Mouse (Mus musculus): ENCODE measurements around the gene Gm21887. TPM values are rescaled to one million over a fixed set of nuclear protein-coding genes. Genes with fewer than 3 reads are reported as not detected.
"Not testable (repeated sequence)": the region's sequence is repeated elsewhere in the genome, so short reads cannot be mapped to it uniquely, and the experiment has no call there.

The Gm21887 gene
- polyA plus RNA-seq, 1 experiment from 2014 or later, result 276 TPM

DNA sequence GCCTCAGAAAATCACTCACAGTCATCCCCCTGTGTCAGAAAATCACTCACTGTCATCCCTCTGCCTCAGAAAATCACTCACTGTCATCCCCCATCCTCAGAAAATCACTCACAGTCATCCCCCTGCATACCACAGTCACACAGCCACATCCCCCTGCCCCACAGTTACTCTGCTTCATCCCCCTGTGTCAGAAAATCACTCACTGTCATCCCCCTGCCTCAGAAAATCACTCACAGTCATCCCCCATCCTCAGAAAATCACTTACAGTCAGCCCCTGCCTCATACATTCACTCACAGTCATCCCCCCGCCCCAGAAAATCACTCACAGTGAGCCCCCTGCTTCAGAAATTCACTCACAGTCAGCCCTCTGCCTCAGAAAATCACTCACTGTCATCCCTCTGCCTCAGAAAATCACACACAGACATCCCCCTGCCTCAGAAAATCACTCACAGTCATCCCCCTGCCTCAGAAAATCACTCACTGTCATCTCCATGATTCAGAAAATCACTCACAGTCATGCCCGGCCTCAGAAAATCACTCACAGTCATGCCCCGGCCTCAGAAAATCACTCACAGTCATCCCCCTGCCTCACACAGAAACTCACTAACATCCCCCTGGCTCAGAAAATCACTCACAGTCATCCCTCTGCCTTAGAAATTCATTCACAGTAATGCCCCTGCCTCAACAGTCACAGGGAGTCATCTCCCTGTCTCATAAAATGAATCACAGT lies 9.4 kb upstream of the Gm21887 start:
- H3K27me3 ChIP-seq; H3K4me1 ChIP-seq (replicated peaks): not testable (repeated sequence)
- WGBS, result 0% methylated on average over 2 of the region's 3 CpGs

DNA sequence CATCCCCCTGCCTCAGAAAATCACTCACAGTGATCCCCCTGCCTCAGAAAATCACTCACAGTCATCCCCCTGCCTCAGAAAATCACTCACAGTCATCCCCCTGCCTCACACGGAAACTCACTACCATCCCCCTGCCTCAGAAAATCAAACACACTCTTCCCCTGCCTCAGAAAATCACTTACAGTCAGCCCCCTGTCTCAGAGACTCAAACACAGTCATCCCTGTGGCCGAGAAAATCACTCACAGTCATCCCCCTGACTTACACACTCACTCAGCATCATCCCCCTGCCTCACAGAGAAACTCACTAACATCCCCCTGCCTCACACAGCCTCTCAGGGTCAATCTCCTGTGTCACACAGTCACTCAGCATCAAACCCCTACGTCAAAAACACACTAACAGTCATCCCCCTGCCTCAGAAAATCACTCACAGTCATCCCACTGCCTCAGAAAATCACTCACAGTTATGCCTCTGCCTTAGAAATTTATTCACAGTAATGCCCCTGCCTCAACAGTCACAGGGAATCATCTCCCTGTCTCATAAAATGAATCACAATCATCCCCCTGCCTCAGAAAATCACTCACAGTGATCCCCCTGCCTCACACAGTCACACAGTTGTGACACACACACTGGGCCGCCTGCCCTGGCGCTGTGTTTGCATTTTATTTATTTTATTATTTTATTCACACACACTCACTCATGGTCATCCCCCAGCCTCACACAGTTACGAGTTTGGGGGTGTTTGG lies 8.6 kb upstream of the Gm21887 start:
- H3K27ac ChIP-seq; ATAC-seq (ENCODE audit: insufficient number of reproducible peaks, insufficient read depth, low FRiP score, low TSS enrichment, low read depth): not testable (repeated sequence)
- WGBS, result 39% methylated on average over 6 of the region's 6 CpGs

More for the DNA sequence above, 9.4 kb upstream of the Gm21887 start:
- not testable (repeated sequence) for H3K27ac ChIP-seq; H3K36me3 ChIP-seq; H3K9ac ChIP-seq (replicated peaks); H3K4me2 ChIP-seq; ATAC-seq (ENCODE audit: insufficient number of reproducible peaks, insufficient read depth, low FRiP score, low TSS enrichment, low read depth); H3K4me3 ChIP-seq (replicated peaks)
- H3K9me3 ChIP-seq, result peaks cover 14% of the 10 kb centered on the region

DNA sequence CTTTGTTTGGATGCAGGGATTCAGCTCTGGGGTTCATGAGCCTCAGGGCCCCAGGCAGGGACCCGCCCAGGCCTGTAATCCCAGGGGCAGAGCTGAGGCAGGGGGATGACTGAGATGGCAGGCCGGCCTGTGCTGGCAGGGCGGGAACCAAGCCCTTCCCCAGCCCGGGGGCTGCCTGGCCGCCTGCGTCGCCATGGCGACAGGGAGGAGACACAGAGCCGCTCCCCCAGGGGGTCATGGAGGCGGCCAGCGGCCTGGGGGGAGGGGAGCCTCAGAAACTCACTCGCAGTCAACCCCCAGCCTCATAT lies 8.1 kb upstream of the Gm21887 start:
- not testable (repeated sequence) for H3K36me3 ChIP-seq; ATAC-seq (ENCODE audit: insufficient number of reproducible peaks, insufficient read depth, low FRiP score, low TSS enrichment, low read depth); H3K27me3 ChIP-seq; H3K4me1 ChIP-seq (replicated peaks); H3K9ac ChIP-seq (replicated peaks); H3K27ac ChIP-seq; H3K4me3 ChIP-seq (replicated peaks); H3K4me2 ChIP-seq
- WGBS, result 53% methylated on average over 5 of the region's 12 CpGs
- H3K9me3 ChIP-seq, result peaks cover 14% of the 10 kb centered on the region

More for the DNA sequence above, 8.6 kb upstream of the Gm21887 start:
- not testable (repeated sequence) for H3K36me3 ChIP-seq; H3K27me3 ChIP-seq; H3K4me1 ChIP-seq (replicated peaks); H3K4me2 ChIP-seq; H3K4me3 ChIP-seq (replicated peaks); H3K9ac ChIP-seq (replicated peaks)
- H3K9me3 ChIP-seq, result peaks cover 14% of the 10 kb centered on the region

DNA sequence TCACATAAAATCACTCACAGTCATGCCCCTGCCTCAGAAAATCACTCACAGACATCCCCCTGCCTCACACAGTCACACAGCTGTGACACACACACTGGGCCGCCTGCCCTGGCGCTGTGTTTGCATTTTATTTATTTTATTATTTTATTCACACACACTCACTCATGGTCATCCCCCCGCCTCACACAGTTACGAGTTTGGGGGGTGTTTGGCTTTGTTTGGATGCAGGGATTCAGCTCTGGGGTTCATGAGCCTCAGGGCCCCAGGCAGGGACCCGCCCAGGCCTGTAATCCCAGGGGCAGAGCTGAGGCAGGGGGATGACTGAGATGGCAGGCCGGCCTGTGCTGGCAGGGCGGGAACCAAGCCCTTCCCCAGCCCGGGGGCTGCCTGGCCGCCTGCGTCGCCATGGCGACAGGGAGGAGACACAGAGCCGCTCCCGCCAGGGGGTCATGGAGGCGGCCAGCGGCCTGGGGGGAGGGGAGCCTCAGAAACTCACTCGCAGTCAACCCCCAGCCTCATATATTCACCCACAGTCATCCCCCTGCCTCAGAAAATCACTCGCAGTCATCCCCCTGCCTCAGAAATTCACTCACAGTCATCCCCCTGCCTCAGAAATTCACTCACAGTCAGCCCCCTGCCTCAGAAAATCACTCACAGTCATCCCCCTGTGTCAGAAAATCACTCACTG lies 6.8 kb upstream of the Gm21887 start:
- H3K27ac ChIP-seq; H3K36me3 ChIP-seq; H3K27me3 ChIP-seq; H3K9ac ChIP-seq (replicated peaks); ATAC-seq (ENCODE audit: insufficient number of reproducible peaks, insufficient read depth, low FRiP score, low TSS enrichment, low read depth); H3K4me1 ChIP-seq (replicated peaks); H3K4me3 ChIP-seq (replicated peaks); H3K4me2 ChIP-seq: not testable (repeated sequence)
- peaks cover 24% of the 10 kb centered on the region for H3K9me3 ChIP-seq
- WGBS, result 52% methylated on average over 12 of the region's 18 CpGs

DNA sequence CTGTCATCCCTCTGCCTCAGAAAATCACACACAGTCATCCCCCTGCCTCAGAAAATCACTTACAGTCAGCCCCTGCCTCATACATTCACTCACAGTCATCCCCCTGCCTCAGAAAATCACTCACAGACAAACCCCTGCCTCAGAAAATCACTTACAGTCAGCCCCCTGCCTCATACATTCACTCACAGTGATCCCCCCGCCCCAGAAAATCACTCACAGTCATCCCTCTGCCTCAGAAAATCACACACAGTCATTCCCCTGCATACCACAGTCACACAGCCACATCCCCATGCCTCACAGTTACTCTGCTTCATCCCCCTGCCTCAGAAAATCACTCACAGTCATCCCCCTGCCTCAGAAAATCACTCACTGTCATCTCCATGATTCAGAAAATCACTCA lies 5.9 kb upstream of the Gm21887 start:
- not testable (repeated sequence) for H3K4me1 ChIP-seq (replicated peaks); H3K4me3 ChIP-seq (replicated peaks); H3K27me3 ChIP-seq; H3K4me2 ChIP-seq; ATAC-seq (ENCODE audit: insufficient number of reproducible peaks, insufficient read depth, low FRiP score, low TSS enrichment, low read depth); H3K9ac ChIP-seq (replicated peaks); H3K27ac ChIP-seq; H3K36me3 ChIP-seq
- peaks cover 33% of the 10 kb centered on the region for H3K9me3 ChIP-seq
- WGBS, result 38% methylated on average over 1 of the region's 1 CpGs

DNA sequence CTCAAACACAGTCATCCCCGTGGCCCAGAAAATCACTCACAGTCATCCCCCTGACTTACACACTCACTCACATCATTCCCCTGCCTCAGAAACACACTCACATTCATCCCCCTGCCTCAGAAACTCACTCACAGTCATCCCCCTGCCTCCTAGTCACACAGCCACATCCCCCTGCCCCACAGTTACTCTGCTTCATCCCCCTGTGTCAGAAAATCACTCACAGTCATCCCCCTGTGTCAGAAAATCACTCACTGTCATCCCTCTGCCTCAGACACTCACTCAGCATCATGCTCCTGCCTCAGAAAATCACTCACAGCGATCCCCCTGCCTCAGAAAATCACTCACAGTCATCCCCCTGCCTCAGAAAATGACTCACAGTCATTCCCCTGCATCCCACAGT lies 5.2 kb upstream of the Gm21887 start:
- H3K4me1 ChIP-seq (replicated peaks); H3K27me3 ChIP-seq; H3K4me3 ChIP-seq (replicated peaks); H3K27ac ChIP-seq; H3K36me3 ChIP-seq; H3K4me2 ChIP-seq; ATAC-seq (ENCODE audit: insufficient number of reproducible peaks, insufficient read depth, low FRiP score, low TSS enrichment, low read depth); H3K9ac ChIP-seq (replicated peaks): not testable (repeated sequence)
- 49% methylated on average over 2 of the region's 2 CpGs for WGBS
- H3K9me3 ChIP-seq, result peaks cover 36% of the 10 kb centered on the region

DNA sequence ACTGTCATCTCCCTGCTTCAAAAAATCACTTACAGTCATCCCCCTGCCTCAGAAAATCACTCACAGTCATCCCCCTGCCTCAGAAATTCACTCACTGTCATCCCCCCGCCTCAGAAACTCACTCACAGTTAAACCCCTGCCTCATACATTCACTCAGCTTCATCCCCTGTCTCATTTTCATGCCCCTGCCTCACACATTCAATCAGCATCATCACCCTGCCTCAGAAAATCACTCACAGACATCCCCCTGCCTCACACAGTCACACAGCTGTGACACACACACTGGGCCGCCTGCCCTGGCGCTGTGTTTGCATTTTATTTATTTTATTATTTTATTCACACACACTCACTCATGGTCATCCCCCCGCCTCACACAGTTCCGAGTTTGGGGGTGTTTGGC lies 4.7 kb upstream of the Gm21887 start:
- H3K27me3 ChIP-seq; H3K36me3 ChIP-seq; H3K9ac ChIP-seq (replicated peaks); ATAC-seq (ENCODE audit: insufficient number of reproducible peaks, insufficient read depth, low FRiP score, low TSS enrichment, low read depth); H3K27ac ChIP-seq; H3K4me3 ChIP-seq (replicated peaks); H3K4me2 ChIP-seq; H3K4me1 ChIP-seq (replicated peaks): not testable (repeated sequence)
- peaks cover 41% of the 10 kb centered on the region for H3K9me3 ChIP-seq
- WGBS, result 35% methylated on average over 5 of the region's 5 CpGs

DNA sequence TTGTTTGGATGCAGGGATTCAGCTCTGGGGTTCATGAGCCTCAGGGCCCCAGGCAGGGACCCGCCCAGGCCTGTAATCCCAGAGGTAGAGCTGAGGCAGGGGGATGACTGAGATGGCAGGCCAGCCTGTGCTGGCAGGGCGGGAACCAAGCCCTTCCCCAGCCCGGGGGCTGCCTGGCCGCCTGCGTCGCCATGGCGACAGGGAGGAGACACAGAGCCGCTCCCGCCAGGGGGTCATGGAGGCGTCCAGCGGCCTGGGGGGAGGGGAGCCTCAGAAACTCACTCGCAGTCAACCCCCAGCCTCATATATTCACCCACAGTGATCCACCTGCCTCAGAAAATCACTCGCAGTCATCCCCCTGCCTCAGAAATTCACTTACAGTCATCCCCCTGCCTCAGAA lies 4.3 kb upstream of the Gm21887 start:
- H3K4me1 ChIP-seq (replicated peaks); H3K9ac ChIP-seq (replicated peaks); H3K4me3 ChIP-seq (replicated peaks); H3K27me3 ChIP-seq; H3K36me3 ChIP-seq; ATAC-seq (ENCODE audit: insufficient number of reproducible peaks, insufficient read depth, low FRiP score, low TSS enrichment, low read depth); H3K4me2 ChIP-seq; H3K27ac ChIP-seq: not testable (repeated sequence)
- 19% methylated on average over 13 of the region's 13 CpGs for WGBS
- peaks cover 43% of the 10 kb centered on the region for H3K9me3 ChIP-seq

DNA sequence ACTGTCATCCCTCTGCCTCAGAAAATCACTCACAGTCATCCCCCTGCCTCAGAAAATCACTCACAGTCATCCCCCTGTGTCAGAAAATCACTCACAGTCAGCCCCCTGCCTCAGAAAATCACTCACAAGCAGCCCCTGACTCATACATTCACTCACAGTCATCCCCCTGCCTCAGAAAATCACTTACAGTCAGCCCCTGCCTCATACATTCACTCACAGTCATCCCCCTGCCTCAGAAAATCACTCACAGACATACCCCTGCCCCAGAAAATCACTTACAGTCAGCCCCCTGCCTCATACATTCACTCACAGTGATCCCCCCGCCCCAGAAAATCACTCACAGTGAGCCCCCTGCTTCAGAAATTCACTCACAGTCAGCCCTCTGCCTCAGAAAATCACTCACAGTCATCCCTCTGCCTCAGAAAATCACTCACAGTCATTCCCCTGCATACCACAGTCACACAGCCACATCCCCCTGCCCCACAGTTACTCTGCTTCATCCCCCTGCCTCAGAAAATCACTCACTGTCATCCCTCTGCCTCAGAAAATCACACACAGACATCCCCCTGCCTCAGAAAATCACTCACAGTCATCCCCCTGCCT lies 3.7 kb upstream of the Gm21887 start:
- ATAC-seq (ENCODE audit: insufficient number of reproducible peaks, insufficient read depth, low FRiP score, low TSS enrichment, low read depth); H3K27ac ChIP-seq; H3K36me3 ChIP-seq; H3K27me3 ChIP-seq; H3K4me1 ChIP-seq (replicated peaks); H3K4me3 ChIP-seq (replicated peaks); H3K4me2 ChIP-seq; H3K9ac ChIP-seq (replicated peaks): not testable (repeated sequence)
- WGBS, result 38% methylated on average over 1 of the region's 1 CpGs
- H3K9me3 ChIP-seq, result peaks cover 45% of the 10 kb centered on the region

DNA sequence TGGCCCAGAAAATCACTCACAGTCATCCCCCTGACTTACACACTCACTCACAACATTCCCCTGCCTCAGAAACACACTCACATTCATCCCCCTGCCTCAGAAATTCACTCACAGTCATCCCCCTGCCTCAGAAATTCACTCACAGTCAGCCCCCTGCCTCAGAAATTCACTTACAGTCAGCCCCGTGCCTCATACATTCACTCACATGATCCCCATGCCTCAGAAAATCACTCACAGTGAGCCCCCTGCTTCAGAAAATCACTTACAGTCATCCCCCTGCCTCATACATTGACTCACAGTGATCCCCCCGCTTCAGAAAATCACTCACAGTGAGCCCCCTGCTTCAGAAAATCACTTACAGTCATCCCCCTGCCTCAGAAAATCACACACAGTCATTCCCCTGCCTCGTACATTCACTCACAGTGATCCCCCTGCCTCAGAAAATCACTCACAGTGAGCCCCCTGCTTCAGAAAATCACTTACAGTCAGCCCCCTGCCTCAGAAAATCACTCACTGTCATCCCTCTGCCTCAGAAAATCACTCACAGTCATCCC lies 2.7 kb upstream of the Gm21887 start:
- not testable (repeated sequence) for H3K27ac ChIP-seq
- 56% methylated on average over 3 of the region's 3 CpGs for WGBS

More for the DNA sequence above, 2.7 kb upstream of the Gm21887 start:
- H3K27me3 ChIP-seq; H3K4me3 ChIP-seq (replicated peaks); ATAC-seq (ENCODE audit: insufficient number of reproducible peaks, insufficient read depth, low FRiP score, low TSS enrichment, low read depth); H3K9ac ChIP-seq (replicated peaks); H3K4me1 ChIP-seq (replicated peaks); H3K4me2 ChIP-seq: not testable (repeated sequence)
- peaks cover 48% of the 10 kb centered on the region for H3K9me3 ChIP-seq
- H3K36me3 ChIP-seq, result peaks cover 13% of the 10 kb centered on the region
